Mouse (Mus musculus): ENCODE data around the gene Pdlim7.

DNA sequence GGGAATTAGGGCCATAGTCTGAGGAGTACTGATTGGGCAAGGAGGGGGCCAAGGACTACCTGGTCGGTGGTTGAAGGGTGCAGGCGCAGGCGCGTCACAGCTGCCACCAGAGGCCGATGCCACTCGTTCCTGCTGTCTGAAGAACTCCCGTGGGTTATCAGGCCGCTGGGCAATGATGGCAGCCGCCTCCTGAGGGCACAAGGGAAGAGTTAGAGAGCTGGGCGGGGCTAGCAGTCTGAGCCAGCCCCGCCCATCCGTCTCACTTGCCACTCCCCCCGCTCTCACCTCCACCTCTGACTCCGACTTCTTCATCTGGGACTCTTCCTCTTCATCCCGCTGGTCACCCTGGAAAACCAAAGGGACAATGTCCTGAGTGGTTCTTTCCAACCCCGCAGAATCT is 36.0 kb downstream of the Pdlim7 start:
- no peak for TF ChIP-seq CTCF (IDR thresholded peaks at IDR 0.05)
- no peak for TF ChIP-seq EP300 (IDR thresholded peaks at IDR 0.05; ENCODE audit: insufficient read depth, low read depth, low read length)
- TF ChIP-seq POLR2A (IDR thresholded peaks at IDR 0.05; ENCODE audit: insufficient read depth, low read depth, low read length) = no peak

Measured in heart, adult 2 months (tissue).